Mouse (Mus musculus): ENCODE measurements around the gene Acaa1a. TPM values are rescaled to one million over a fixed set of nuclear protein-coding genes. Genes with fewer than 3 reads are reported as not detected.

The Acaa1a gene
- polyA plus RNA-seq, 1 experiment from 2014 or later = 87.6 TPM

DNA sequence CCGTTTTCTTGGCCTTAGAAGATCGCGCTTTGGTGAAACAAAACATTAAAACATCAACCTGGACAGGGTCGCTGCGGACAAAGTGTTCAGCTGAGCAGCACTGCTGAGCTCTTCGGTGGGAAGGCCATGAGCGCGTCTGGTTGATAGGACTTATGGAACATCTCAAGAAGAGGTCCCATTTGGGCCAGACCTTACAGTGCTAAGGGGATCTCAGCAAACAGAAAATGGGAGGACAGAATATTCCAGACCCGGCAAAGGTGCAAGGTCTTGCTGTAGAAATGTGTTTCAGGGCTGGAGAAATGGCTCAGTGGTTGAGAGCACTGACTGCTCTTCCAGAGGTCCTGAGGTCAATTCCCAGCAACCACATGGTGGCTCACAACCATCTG is 16.2 kb upstream of the Acaa1a start:
- peaks cover 16% of the 10 kb centered on the region for H3K4me1 ChIP-seq
- peak overlapping the region; percentile 87 for H3K9ac ChIP-seq
- H3K27ac ChIP-seq = peak overlapping the region; percentile 69
- 7% methylated on average over 9 of the region's 9 CpGs for WGBS
- peak; percentile 11; the same call in 1 of the 2 replicates for ATAC-seq (ENCODE audit: low FRiP score, low read depth)
- H3K9me3 ChIP-seq = no peaks in the 10 kb centered on the region
- H3K4me3 ChIP-seq = peak overlapping the region; percentile 90
- H3K4me2 ChIP-seq (replicated peaks) = peak overlapping the region; percentile 91
- H3K27me3 ChIP-seq (replicated peaks) = no peaks in the 10 kb centered on the region
- no peaks in the 10 kb centered on the region for H3K36me3 ChIP-seq

- no peak overlapping the region for H3K4me3 ChIP-seq
- no peak overlapping the region for H3K27ac ChIP-seq
- WGBS = 67% methylated on average over 1 of the region's 1 CpGs
- H3K9ac ChIP-seq = no peak overlapping the region
- no peaks in the 10 kb centered on the region for H3K9me3 ChIP-seq
- H3K4me2 ChIP-seq (replicated peaks) = no peak overlapping the region
- H3K36me3 ChIP-seq = no peaks in the 10 kb centered on the region
- H3K27me3 ChIP-seq (replicated peaks) = no peaks in the 10 kb centered on the region
- ATAC-seq (ENCODE audit: low FRiP score, low read depth) = no peak
- peaks cover 16% of the 10 kb centered on the region for H3K4me1 ChIP-seq
Observed at GRCm38 (mm10) chr9:119324130-119324529, 15.3 kb upstream of the Acaa1a start.

GRCm38 (mm10) chr9:119328488-119328887 is 11.0 kb upstream of the Acaa1a start:
- WGBS = 87% methylated on average over 3 of the region's 3 CpGs
- no peak overlapping the region for H3K9ac ChIP-seq

GRCm38 (mm10) chr9:119330186-119330963 is 9.1 kb upstream of the Acaa1a start:
- Histone ChIP-seq H3K27me3 (replicated peaks) (no peaks in the 10 kb centered on the region), H3K9me3 (no peaks in the 10 kb centered on the region), H3K9ac (no peak overlapping the region), H3K4me3 (no peak overlapping the region), H3K36me3 (no peaks in the 10 kb centered on the region), H3K4me1 (no peaks in the 10 kb centered on the region), H3K4me2 (replicated peaks) (no peak overlapping the region), H3K27ac (no peak overlapping the region)
- 92% methylated on average over 15 of the region's 15 CpGs for WGBS
- no peak for ATAC-seq (ENCODE audit: low FRiP score, low read depth)

More at GRCm38 (mm10) chr9:119328488-119328887, 11.0 kb upstream of the Acaa1a start:
- Histone ChIP-seq H3K4me1 (0 out of 2 replicates have a peak, but pooled peaks cover under 1% of the 10 kb centered on the region), H3K9me3 (no peaks in the 10 kb centered on the region), H3K27me3 (replicated peaks) (no peaks in the 10 kb centered on the region), H3K36me3 (no peaks in the 10 kb centered on the region), H3K27ac (no peak overlapping the region), H3K4me3 (no peak overlapping the region), H3K4me2 (replicated peaks) (no peak overlapping the region)
- no peak for ATAC-seq (ENCODE audit: low FRiP score, low read depth)

DNA sequence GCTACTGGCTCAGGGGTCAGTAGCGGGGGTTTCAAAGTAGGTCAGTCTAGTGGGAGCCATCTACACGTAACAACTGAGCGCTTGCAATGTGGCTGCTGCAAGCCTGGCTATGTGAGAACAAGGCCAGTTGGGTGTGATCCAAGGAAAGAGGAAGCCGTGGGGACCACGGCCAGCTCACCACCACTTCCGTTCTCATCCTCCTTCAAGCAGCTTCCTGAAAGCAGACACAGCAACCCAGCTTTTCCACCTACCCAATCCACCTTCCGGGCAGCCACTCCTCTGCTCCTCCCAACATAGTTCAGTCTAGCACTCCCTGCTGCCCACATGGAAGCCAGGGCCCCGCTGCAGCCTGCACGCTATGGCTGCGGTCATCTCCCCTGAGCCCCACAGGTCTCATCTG is 5.2 kb upstream of the Acaa1a start:
- H3K36me3 ChIP-seq = no peaks in the 10 kb centered on the region
- H3K9me3 ChIP-seq = no peaks in the 10 kb centered on the region
- no peak for ATAC-seq (ENCODE audit: low FRiP score, low read depth)
- WGBS = 76% methylated on average over 10 of the region's 10 CpGs
- 0 out of 2 replicates have a peak, but pooled peaks cover 3% of the 10 kb centered on the region for H3K4me1 ChIP-seq
- no peak overlapping the region for H3K9ac ChIP-seq
- no peak overlapping the region for H3K27ac ChIP-seq
- 0 out of 2 replicates have a peak, but pooled peaks cover 4% of the 10 kb centered on the region for H3K27me3 ChIP-seq (replicated peaks)
- no peak overlapping the region for H3K4me3 ChIP-seq
- H3K4me2 ChIP-seq (replicated peaks) = no peak overlapping the region

GRCm38 (mm10) chr9:119334834-119335233 is 4.6 kb upstream of the Acaa1a start:
- Histone ChIP-seq H3K36me3 (no peaks in the 10 kb centered on the region), H3K27ac (no peak overlapping the region), H3K27me3 (replicated peaks) (0 out of 2 replicates have a peak, but pooled peaks cover 4% of the 10 kb centered on the region), H3K9ac (no peak overlapping the region), H3K9me3 (no peaks in the 10 kb centered on the region), H3K4me3 (no peak overlapping the region), H3K4me1 (peaks cover 9% of the 10 kb centered on the region; the same call in 1 of the 2 replicates), H3K4me2 (replicated peaks) (no peak overlapping the region)
- no peak for ATAC-seq (ENCODE audit: low FRiP score, low read depth)
- WGBS = 86% methylated on average over 2 of the region's 2 CpGs

- 85% methylated on average over 4 of the region's 4 CpGs for WGBS
- Histone ChIP-seq H3K9ac (no peak overlapping the region), H3K4me3 (no peak overlapping the region), H3K4me2 (replicated peaks) (no peak overlapping the region), H3K36me3 (no peaks in the 10 kb centered on the region), H3K27ac (no peak overlapping the region), H3K27me3 (replicated peaks) (0 out of 2 replicates have a peak, but pooled peaks cover 4% of the 10 kb centered on the region), H3K9me3 (no peaks in the 10 kb centered on the region), H3K4me1 (peaks cover 15% of the 10 kb centered on the region; the same call in 1 of the 2 replicates)
- ATAC-seq (ENCODE audit: low FRiP score, low read depth) = no peak
Observed at GRCm38 (mm10) chr9:119335571-119335970, 3.9 kb upstream of the Acaa1a start.

DNA sequence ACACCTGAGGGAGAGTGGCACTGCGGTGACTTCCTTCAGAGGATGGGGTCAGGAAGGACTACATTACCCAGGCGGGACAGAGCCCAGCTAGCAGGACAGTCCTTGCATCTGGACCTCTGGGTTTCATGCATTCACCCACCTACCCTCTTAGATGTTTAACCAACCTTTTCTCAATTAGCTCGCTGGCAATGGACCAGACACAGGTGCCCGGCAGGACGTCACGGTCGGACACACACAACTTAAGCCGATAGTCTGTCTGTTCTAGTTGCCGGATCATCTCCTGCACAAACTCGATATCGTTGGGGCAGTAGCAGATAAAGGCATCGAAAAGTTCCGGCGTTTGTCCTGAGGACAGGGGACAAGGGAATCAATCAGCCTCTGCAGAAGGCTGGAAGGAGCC is 1.6 kb upstream of the Acaa1a start:
- 0 out of 2 replicates have a peak, but pooled peaks cover 4% of the 10 kb centered on the region for H3K27me3 ChIP-seq (replicated peaks)
- H3K36me3 ChIP-seq = no peaks in the 10 kb centered on the region
- H3K9me3 ChIP-seq = no peaks in the 10 kb centered on the region
- H3K4me2 ChIP-seq (replicated peaks) = no peak overlapping the region
- WGBS = 90% methylated on average over 14 of the region's 14 CpGs
- no peak overlapping the region for H3K4me3 ChIP-seq
- ATAC-seq (ENCODE audit: low FRiP score, low read depth) = no peak
- peaks cover 22% of the 10 kb centered on the region for H3K4me1 ChIP-seq
- no peak overlapping the region for H3K27ac ChIP-seq
- H3K9ac ChIP-seq = no peak overlapping the region

GRCm38 (mm10) chr9:119338350-119338749 is 1.1 kb upstream of the Acaa1a start:
- Histone ChIP-seq H3K4me3 (no peak overlapping the region), H3K9me3 (no peaks in the 10 kb centered on the region), H3K36me3 (peaks cover 4% of the 10 kb centered on the region), H3K4me1 (peaks cover 22% of the 10 kb centered on the region), H3K9ac (no peak overlapping the region), H3K27me3 (replicated peaks) (0 out of 2 replicates have a peak, but pooled peaks cover 4% of the 10 kb centered on the region), H3K4me2 (replicated peaks) (no peak overlapping the region), H3K27ac (no peak overlapping the region)
- 92% methylated on average over 3 of the region's 3 CpGs for WGBS
- no peak for ATAC-seq (ENCODE audit: low FRiP score, low read depth)

DNA sequence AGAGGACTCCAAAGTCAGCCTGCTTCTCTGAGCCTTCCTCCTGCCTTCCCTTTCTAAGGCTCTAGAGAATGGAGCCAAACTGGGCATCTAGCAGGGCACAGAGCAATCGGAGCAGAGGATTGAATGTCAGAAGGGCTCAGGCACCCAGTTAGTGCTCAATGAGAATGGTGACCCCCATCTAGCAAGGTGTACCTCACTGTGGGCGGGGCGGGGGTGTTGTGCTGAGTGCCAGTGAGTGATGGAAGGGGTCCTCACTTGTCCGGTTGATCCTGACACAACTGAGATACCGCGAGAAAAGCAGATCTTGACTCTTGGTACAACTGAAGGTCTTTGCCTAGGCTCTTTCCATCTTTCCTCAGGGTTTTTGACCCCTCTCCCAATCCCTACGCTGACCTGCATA is 370 bp upstream of the Acaa1a start:
- WGBS = 42% methylated on average over 7 of the region's 7 CpGs
- H3K27ac ChIP-seq = no peak overlapping the region
- no peak overlapping the region for H3K4me3 ChIP-seq
- no peak for ATAC-seq (ENCODE audit: low FRiP score, low read depth)
- H3K9ac ChIP-seq = no peak overlapping the region
- H3K4me1 ChIP-seq = peaks cover 22% of the 10 kb centered on the region
- H3K36me3 ChIP-seq = peaks cover 7% of the 10 kb centered on the region
- H3K4me2 ChIP-seq (replicated peaks) = peak overlapping the region; percentile 63
- H3K9me3 ChIP-seq = no peaks in the 10 kb centered on the region
- 0 out of 2 replicates have a peak, but pooled peaks cover 4% of the 10 kb centered on the region for H3K27me3 ChIP-seq (replicated peaks)

DNA sequence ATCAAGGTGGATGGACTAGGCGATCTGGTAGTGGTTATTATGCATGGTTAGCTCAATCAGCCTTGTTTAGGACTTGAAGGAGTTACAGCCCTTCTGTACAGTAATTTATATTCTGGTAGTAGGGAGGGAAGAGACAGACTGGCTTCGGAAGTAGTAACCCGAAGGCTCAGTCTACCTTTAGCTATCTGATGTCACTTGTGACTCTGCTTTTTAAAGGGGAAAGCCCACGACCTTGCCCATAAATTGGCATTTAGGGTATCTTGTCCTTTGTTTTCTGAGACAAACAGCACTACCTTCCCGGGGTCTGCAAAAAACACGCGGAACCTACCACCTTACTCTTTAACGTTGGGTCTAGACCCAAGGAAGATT is 720 bp downstream of the Acaa1a start:
- 0 out of 2 replicates have a peak, but pooled peaks cover 4% of the 10 kb centered on the region for H3K27me3 ChIP-seq (replicated peaks)
- ATAC-seq (ENCODE audit: low FRiP score, low read depth) = no peak
- WGBS = 5% methylated on average over 8 of the region's 8 CpGs
- peaks cover 22% of the 10 kb centered on the region for H3K4me1 ChIP-seq
- no peak overlapping the region for H3K9ac ChIP-seq
- H3K4me3 ChIP-seq = peak overlapping the region; percentile 77
- no peak overlapping the region for H3K27ac ChIP-seq
- peak overlapping the region; percentile 63 for H3K4me2 ChIP-seq (replicated peaks)
- H3K36me3 ChIP-seq = peaks cover 18% of the 10 kb centered on the region
- no peaks in the 10 kb centered on the region for H3K9me3 ChIP-seq

- no peaks in the 10 kb centered on the region for H3K9me3 ChIP-seq
- H3K4me1 ChIP-seq = peaks cover 22% of the 10 kb centered on the region
- peak within 1 kb of the TSS; percentile 54 for H3K27ac ChIP-seq
- peak; percentile 98 for ATAC-seq (ENCODE audit: low FRiP score, low read depth)
- peaks cover 27% of the 10 kb centered on the region for H3K36me3 ChIP-seq
- peak within 1 kb of the TSS; percentile 77 for H3K4me3 ChIP-seq
- H3K27me3 ChIP-seq (replicated peaks) = 0 out of 2 replicates have a peak, but pooled peaks cover 4% of the 10 kb centered on the region
- peak within 1 kb of the TSS; percentile 87 for H3K9ac ChIP-seq
- WGBS = under 1% methylated on average over 68 of the region's 68 CpGs
- peak within 1 kb of the TSS; percentile 63 for H3K4me2 ChIP-seq (replicated peaks)
Observed at GRCm38 (mm10) chr9:119340909-119341816, 1.7 kb downstream of the Acaa1a start, which contains the start of gene Myd88. Gene Myd88, minus strand, starts transcription at chr9:119341411.

All from neural tube, embryonic 12.5 days (tissue).